Mouse (Mus musculus): ENCODE measurements around the gene Aldh1l1.

DNA sequence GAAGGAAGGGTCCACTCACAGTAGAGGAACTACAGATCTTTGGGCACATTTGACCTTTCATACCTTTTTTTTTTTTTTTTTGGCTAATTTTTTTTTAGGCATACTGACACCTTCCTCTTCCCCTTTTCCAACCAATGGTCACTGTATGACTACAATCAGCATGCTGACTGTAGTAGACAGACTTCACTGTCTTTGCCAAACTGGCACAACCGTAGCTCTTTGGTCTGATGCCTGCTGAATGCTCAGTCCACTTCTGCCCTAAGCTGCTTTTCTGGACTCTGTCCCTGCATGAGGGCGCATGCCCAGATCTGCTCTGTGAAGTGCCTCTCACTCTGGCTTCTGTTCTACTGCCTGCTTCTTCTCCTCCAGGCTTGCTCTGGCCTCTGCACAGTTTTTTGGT, 111.4 kb downstream of the Aldh1l1 start:
- TF ChIP-seq CTCF (IDR thresholded peaks at IDR 0.05; ENCODE audit: low read depth, low read length) (no peak), GATA1 (IDR thresholded peaks at IDR 0.05; ENCODE audit: borderline replicate concordance, low read length) (no peak), POLR2AphosphoS5 (IDR thresholded peaks at IDR 0.05; ENCODE audit: insufficient replicate concordance, low read depth, low read length) (no peak), GATA2 (IDR thresholded peaks at IDR 0.05; ENCODE audit: borderline replicate concordance, low read depth, low read length) (no peak)

Data from G1E (cell line).